Mouse (Mus musculus) heart, postnatal 25 days (tissue): Measurements from ENCODE around the gene Enkur. TPM values are rescaled to one million over a fixed set of nuclear protein-coding genes. Genes with fewer than 3 reads are reported as not detected.
"Not testable (repeated sequence)": the region's sequence is repeated elsewhere in the genome, so short reads cannot be mapped to it uniquely, and the experiment has no call there.

Experiments
- DNase-seq: peaks from one replicate; pipeline ENCODE4 v3.0.0; 2022; ENCODE audit warnings: low spot score
- intact Hi-C: fragments of 180-260 bp; cut with DNase I; formaldehyde crosslinking; loops from one replicate; pipeline ENCODE4 v1.15.1; 2025
- total RNA-seq, 2 experiments: library from RNA; stranded (reverse); gene quantifications; 2 replicates each; pipeline ENCODE4 v1.2.3; 2021

The Enkur gene
- total RNA-seq, result 1 to 10 TPM; 1.7 to 2.3 TPM

GRCm38 (mm10) chr2:21204912-21205830, at the start of gene Enkur, which contains the start of gene Thnsl1:
TSS of gene Enkur (minus strand) at chr2:21205365.
TSS of gene Thnsl1 (plus strand) at chr2:21205724.
- peak; percentile 96 for DNase-seq
- intact Hi-C loops, result loop anchor here (5.0 kb wide), 1 partner anchor 238 kb away; the partner anchor contains the start of gene Arhgap21

DNA sequence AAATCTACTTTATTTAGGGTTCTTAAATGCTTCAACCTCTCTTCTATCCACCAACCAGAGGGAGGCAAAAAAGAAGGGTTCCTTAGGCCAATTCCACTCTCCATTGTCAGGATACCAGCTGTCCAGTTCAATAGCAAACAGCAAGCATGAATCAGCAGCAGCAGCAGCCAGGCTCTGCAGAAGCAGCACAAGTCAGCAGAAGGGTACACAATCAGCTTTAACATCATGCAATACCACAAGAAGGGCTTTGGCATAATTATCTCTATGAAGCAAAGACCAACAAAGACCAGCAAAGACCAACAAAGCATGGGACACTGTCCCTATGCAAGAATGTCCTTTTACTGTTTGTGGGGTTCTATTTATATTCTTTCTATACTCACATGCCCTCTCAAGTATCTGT, 49.1 kb upstream of the Enkur start:
- DNase-seq, result no peak
- intact Hi-C loops, result no loop called here

DNA sequence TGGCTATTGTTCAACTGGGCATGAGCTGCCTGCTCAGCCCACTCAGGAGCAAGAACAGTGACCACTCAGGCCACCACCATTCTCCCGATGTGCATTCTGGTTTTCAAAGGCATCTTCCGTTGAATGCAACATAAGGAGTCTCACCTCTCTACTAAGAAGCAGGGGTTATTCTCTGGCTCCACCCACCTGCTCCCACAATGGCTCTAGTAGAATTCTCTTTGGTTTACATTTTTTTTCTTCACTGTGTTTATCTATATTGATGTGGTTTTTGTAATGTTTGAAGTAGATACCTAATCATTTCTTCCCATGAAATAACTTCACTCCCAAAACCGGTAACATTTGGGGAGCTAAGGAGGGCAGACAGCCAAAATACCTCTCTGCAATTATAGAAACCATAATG, 48.5 kb upstream of the Enkur start:
- DNase-seq, result no peak
- intact Hi-C loops, result no loop called here

DNA sequence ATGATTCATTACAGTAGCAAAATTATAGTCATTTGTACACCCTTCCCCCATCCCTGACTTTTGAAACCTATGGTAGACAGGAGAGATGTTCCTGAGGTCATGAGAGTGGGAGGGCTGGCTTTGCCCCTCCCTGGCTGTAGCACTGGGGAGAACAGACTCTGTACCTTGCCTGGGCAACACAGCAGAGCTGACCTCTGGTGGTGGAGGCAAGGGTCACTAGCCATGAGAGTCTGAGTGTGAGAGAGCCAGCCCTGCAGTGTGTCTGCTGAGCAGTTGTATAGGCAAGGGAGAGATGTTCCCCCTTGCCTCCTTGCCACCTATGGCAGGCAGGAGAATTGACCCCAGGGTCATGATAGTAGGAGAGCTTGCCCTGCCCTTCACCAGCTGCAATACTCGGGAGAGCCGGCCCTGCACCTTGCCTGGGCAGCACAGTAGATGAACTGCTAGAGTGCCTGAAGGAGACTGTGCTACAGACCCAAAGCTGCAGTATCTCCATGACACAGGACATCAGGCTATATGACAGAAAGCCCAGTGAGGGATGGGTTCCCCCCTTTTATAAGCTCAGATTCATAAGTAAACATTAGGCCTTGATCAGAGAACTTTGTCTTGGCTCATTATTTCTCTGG, 40.4 kb upstream of the Enkur start:
- DNase-seq, result no peak

GRCm38 (mm10) chr2:21244986-21245385, 39.8 kb upstream of the Enkur start:
- DNase-seq, result no peak
- intact Hi-C loops, result no loop called here

More for the DNA sequence above, 40.4 kb upstream of the Enkur start:
- intact Hi-C loops, result no loop called here

GRCm38 (mm10) chr2:21244104-21244503, 38.9 kb upstream of the Enkur start:
- intact Hi-C loops, DNase-seq: not testable (repeated sequence)

DNA sequence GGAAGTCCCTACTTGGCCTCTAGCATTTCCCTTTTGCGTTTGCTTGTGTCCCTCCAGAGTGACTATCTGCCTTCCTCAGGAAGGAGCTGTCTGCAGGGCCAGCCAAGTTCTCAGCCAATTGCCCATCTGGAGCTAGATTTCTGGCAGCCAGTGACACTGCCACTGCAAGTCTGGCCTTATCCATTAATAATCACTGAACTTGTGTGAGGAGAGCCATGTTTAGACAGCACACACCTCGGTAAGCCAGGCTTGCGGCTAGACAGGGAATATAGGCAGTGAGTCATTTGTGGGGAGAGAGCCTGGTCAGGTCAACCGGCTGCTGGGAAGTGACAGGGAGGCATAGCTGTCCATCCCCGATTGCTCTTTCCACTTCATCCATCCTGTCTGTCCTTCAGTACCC, 31.7 kb upstream of the Enkur start:
- DNase-seq, result no peak
- intact Hi-C loops, result no loop called here

GRCm38 (mm10) chr2:21235844-21236386, 30.8 kb upstream of the Enkur start:
- intact Hi-C loops, result no loop called here

DNA sequence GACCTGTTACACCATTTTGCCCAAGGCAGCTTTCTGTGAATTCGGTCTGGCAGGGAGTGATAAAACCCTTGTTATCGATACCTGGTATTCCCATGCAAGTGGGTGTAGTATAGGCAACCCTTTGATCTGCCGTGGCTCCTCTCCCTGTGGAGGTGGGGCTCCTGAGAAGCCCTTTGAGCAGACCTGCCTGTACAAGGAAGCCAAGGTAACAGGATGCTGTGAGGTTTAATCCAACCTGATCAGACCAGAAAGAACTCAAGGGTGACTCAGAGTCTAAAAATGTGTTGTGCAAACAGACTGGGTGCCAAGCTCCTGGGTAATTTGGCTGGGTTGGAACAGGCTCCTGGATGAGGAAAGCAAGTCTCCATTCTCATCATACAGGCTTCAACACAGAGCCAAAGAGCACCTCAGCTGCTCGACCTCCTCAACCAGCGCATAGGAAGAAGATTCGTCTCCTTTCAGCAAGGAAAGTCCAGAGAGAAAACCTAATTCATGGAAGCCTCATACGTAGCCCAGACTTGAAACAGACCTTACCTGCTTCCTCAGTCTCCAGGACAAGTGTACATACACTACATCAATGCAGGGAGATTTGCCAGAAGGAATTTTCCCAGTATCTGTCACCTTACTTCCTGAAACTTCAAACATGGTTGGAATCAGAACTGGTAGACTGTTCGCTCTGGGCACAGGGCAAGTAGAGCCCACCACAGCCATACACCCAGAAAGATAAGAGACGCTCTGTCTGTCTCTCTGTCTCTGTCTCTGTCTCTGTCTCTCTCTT, 29.9 kb upstream of the Enkur start:
- peak; percentile 11 for DNase-seq
- intact Hi-C loops, result no loop called here

More at GRCm38 (mm10) chr2:21235844-21236386, 30.8 kb upstream of the Enkur start:
- DNase-seq, result no peak

- no peak for DNase-seq
- intact Hi-C loops, result no loop called here
These were observed 26.0 kb upstream of the Enkur start for GRCm38 (mm10) chr2:21231147-21231546.

DNA sequence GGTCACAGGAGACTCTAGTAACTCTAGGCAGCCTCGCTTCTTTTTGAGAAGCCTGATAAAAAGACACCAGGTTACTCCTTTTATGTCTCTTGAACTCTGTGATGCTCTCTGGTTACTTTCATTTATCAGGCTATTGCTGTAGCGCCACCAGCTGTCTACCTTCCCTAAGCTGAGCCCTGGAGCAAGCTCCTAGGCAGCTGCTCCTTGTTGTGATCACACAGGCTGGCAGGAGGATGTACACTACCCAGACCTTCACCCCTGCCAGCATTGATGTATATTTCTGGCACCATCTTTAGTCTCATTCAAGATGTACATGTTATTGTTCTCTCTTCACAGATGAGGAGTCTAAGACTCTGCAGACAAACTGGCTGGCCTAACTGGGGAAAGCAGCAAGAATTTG, 25.1 kb upstream of the Enkur start:
- no peak for DNase-seq
- intact Hi-C loops, result no loop called here

DNA sequence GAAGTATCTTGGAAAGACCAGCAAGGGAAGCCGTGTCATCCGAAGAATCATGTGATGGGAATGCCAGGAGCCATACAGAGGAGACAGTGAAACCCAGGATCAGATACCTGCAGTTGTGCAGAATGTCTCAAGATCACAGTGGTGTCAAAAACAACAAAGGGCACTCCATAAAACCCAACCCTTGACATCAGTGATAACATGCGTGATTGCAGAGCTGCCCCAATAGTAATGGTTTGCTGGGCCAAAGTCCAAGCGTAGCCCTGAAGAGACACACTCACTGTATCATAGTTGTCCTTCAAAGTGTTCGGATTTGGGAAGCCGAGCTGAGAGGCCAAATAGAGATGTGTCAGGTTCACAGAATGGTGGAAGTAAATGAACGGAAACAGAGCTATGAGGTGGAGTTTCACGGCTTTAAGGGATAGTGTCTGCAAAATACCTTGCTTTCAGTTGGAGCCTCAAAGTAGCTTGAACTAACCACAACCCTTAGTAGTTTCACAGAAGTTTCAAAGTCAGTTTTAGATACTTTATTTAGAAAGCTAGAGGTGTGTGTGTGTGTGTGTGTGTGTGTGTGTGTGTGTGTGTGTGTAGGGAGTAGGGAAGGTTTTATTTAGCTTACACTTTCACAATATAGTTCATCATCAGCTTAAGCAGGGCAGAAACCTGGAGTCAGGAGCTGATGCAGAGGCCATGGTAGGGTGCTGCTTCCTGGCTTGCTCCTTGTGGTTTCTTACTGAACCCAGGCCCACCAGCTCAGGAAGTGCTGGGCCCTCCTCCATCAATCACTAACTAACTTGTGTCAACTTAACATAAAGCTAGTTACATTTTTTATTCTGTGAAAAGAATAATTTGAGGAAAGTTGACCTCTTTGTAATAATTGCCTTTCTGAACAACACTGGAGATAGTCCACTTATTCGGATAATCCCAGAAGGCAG, 17.6 kb upstream of the Enkur start:
- no peak for DNase-seq
- intact Hi-C loops, result no loop called here

DNA sequence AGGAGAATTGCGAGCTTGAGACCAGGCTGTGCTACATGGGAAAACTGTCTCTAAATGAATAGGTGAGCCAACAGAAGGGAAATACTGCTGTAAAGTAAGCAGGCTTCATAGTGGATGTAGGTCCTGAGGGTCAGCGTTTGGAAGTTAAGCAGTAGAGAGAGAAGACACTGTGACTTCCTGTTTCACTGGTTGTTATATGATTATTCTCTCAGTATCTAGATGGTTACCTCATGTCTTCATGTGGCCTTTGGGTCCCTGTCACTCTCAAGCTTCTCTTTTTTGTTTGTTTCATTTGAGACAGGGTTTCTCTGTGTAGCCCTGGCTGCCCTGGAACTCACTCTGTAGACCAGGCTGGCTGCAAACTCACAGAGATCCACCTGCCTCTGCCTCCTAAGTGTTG, 10.1 kb upstream of the Enkur start:
- intact Hi-C loops, result no loop called here
- no peak for DNase-seq

DNA sequence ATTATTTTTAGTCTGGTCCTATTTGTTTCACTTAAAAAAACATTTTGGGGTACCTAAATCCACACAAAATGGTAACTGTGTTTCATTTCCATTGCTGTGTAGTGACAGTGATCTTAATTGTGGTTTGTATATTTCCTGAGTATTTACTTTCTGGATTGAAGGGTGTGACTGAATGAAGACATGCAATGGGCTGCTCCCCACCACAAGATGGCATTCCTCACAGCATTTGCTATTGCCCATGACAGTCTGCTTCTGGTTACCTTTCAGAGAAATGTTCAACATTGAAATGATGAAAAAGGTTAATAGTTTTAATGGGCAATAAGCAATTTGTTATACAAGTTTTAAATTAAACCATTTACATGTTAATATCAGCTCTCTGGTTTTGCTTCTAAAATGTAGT, 9.2 kb upstream of the Enkur start:
- intact Hi-C loops, result loop anchor here (5.0 kb wide), 1 partner anchor 53 kb away; no protein-coding TSS in a partner anchor
- DNase-seq, result no peak

DNA sequence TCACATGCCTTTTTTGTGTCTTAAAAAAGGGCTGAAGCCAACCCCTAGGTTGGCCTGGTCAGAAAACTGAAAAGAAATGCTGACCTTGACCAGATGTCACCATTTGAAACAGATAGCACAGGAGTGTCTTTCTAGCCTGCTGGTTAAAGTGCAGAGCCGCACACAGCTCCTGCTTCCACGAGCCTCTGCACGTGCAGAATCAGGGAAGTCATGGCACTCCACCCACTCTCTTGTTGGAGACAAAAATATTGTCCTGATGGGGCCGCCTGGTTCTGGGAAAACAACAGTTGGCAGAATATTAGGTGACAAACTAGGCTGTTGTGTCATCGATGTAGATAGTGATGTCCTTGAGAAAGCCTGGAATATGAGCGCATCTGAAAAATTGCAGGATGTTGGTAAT, 6.2 kb upstream of the Enkur start:
- intact Hi-C loops, result loop anchor here (5.0 kb wide), 1 partner anchor 56 kb away; no protein-coding TSS in a partner anchor
- DNase-seq, result no peak

GRCm38 (mm10) chr2:21206278-21206677, 1.1 kb upstream of the Enkur start:
- intact Hi-C loops, result no loop called here

GRCm38 (mm10) chr2:21205831-21206159, 630 bp upstream of the Enkur start:
- no peak for DNase-seq
- intact Hi-C loops, result no loop called here

More at GRCm38 (mm10) chr2:21206278-21206677, 1.1 kb upstream of the Enkur start:
- no peak for DNase-seq

DNA sequence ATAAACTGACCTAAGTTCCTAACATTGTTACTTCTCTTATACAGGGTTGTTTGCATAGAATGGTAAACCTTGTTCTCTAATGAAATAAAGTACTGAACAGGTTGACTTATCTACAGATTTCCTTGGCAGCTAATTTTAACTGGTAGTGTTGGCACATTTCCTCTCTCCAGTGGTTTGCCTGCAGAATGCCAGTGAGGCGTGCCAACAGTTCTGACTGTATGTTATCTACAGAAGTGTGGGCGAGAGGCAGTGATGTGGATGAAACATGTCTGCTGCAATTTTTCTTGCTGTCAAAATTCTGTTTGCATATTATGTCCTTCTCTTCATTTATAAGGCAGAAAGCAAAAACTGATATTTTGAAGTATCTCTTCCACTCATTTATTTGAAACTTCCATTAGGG, 2.4 kb downstream of the Enkur start:
- no peak for DNase-seq
- intact Hi-C loops, result loop anchor here (5.0 kb wide), 1 partner anchor 235 kb away; the partner anchor contains the start of gene Arhgap21

DNA sequence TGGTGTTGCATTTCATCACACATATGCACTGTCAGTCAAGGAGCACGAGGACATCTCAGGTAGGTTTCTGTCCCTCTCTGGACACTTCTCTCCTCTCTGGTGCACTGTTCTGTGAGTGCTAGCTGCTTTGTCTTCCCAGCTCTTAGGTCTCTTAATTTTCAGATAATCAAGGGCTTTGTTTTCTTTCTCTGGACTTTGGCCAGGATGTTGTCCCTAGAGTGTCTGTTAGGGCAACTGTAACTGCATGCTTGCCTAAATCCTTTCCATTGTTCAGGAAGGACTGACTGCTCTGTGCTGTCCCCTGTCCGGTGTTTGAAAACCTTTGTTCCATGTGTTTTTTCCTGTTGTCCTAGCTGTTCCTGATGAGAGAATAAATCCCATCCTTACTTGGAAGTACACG, 6.1 kb downstream of the Enkur start:
- intact Hi-C loops, result no loop called here
- no peak for DNase-seq
